Mouse (Mus musculus) embryonic fibroblast, embryonic 13.5 days (primary cell): ENCODE results near the gene Pde10a.

Source experiments
- CTCF ChIP-seq: IDR thresholded peaks from 2 replicates; pipeline ENCODE4 v1.5.1; 2011; ENCODE audit warnings: mild to moderate bottlenecking, control low read depth, low read length, moderate library complexity, borderline replicate concordance; ENCODE audit not compliant: insufficient read depth
- POLR2A ChIP-seq: IDR thresholded peaks from 2 replicates; pipeline ENCODE4 v1.6.1; 2011; ENCODE audit warnings: low read depth, mild to moderate bottlenecking, control low read depth, low read length, moderate library complexity

- no peak for TF ChIP-seq POLR2A
- no peak for TF ChIP-seq CTCF
Observed at GRCm38 (mm10) chr17:8995344-8995743, 470.2 kb downstream of the Pde10a start.
